Mouse (Mus musculus): ENCODE data around the gene Specc1.

GRCm38 (mm10) chr11:62075071-62075470 lies 118.5 kb downstream of the Specc1 start:
- TF ChIP-seq CTCF (IDR thresholded peaks at IDR 0.05; ENCODE audit: borderline replicate concordance, insufficient read depth, low read depth, low read length) (no peak), POLR2A (IDR thresholded peaks at IDR 0.05; ENCODE audit: borderline replicate concordance, insufficient read depth, low read length) (no peak)
